Mouse (Mus musculus) v-Abl transformed pro-B cells (cell line): Measurements from ENCODE around the gene Xndc1.
"Not testable (repeated sequence)": the region's sequence is repeated elsewhere in the genome, so short reads cannot be mapped to it uniquely, and the experiment has no call there.

Experiments used
- in situ Hi-C, 2 experiments: fragments of 400-800 bp; cut with MboI; formaldehyde crosslinking; loops; one replicate each; pipeline ENCODE4 v1.15.1; 2025; ENCODE audit not compliant: unreplicated experiment in 2 of 2

The Xndc1 gene

DNA sequence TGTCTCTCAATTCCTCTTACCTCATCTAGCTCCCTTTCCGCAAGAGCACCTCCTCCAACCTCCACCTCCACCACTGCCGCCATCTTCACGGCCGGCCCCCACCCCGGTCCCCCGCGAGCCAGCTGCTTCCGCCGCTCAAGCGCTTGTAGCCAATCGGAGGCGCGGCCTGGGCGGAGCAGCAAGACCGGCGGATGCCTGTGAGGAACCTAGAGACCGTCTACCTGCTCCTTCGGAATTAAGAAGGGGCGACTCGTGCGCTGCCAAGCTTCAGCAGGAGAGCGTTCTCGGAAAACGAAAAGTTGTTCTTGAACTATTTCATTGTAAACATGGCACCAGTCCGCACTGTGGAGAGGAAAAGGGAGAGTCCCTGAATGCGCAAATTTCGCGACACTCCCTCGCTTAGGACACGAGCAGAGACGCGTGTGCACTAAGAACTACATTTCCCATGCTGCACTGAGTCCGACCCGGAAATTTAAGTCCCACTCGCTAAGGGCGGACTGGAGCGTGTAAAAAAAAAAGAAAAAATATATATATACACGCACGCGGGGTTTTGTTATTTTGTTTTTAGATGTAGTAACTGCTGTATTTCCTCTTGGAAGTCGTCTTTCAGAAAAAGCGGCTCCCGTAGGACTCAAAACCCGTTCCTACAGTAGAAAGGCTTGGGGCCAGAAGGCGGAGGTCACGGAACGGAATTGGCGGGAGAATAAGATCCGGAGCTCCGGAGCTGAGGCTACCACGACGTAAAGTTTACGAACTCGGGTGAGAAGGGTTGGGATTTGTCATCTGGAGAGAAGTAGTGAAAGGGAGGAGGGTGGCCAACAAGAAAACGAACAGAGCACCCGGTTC is at the start of gene Xndc1, which contains the start of the genes Rnf121 and Xntrpc:
Gene Xndc1, plus strand, starts transcription at position 466 of the 846 bp plus-strand sequence.
Gene Rnf121, minus strand, starts transcription at position 424 of the 846 bp plus-strand sequence.
Gene Xntrpc, plus strand, starts transcription at position 668 of the 846 bp plus-strand sequence.
- in situ Hi-C loops, result loop anchor here in 1 of 2 experiments (5.0 kb wide), 1 partner anchor 68 kb away; no protein-coding TSS in a partner anchor

DNA sequence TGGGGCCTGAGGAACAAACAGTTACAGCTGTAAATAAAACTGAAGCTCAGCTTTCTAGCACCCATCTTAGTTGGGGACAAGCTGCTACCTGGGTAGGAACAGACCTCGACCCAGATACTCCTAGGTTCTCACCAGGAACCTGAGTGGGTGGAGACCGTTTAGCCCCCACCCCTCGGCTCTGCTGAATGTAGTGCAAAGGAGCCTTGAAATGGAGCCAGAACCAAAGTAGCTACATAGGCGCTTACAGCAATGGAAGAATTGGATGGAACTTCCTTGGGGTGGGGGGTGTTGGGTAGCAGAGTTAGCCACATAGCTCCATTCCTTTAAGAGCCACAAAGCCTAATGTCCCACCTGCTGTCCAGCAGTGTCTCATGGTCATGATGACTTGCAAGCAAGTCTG is 48.4 kb upstream of the Xndc1 start:
- in situ Hi-C loops, result no loop called here

DNA sequence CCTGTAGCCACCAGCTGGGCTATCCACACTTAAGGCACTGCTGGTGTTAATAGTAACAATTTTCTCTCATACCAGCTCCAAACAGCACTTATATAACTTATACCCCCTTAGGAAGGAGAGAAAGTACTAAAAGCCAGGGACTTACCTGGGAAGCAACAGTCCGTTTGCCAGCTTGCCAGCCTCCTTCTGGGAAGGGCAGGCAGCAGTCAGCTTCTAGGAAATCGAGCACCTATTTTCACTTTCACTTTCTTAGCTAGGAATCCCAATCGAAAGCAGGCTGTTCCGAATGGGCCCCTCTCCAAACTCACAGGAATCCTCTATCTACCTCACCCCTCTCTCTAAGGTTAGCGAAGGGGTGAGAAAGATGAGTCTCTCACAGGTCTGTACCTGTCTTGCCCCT is 47.9 kb upstream of the Xndc1 start:
- in situ Hi-C loops, result no loop called here

DNA sequence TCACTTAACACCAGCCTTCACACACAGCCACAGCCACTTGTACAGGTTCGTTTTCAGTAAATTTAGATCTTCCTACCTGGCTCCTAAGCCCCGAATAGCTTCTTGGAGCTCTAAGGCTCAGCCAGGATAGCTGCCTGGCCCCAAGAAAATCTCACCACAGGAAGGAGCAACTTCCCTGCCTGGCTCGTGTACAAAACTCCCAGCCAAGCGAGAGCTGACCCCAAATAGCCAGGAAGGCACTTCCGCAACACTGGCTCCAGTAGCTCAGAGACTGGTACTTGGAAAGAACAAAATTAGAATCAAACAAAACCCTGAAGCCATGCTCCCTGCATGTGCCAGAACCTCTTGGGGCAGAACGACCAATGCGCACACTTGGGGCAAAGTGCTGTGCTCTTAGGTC is 47.3 kb upstream of the Xndc1 start:
- in situ Hi-C loops, result no loop called here

DNA sequence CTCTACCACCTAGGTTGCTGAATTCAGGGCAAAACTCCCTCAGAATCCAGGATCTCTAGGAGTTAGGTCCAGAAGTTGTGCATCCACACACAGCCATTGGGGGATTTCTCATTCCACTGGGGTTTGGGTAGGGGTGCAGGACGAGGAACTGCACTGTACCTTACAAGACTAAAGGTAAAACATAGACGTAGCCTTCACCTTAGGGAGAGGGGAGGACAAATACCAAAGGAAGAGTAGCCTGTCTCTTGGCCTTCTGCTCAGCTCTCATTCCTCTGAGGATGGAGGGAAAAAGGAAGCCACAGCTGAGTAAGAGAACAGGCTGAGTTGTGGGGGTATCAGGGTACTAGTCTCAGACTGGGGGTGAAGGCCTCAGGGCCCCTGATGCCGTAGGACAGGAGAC is 46.7 kb upstream of the Xndc1 start, which contains the start of gene Il18bp:
Gene Il18bp, minus strand, starts transcription at position 101 of the 400 bp plus-strand sequence.
- in situ Hi-C loops, result no loop called here

DNA sequence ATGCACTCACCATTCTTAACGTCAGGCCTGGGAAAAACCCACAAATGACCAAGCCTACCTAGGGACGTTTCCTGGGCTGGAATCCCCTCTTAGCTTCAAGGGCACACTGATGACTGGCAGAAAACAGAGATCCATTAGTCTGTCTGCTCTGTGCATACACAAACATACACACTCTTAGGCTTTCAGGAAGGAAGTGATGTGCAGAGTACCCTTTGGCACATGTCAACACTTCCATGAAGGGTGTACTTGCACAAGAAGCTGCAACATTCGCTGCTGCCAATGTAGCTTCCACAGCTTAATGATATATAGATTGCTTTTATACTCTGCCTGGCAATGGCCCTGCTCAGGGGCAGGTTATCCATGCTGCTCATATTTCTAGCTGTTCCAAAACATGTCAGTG is 45.9 kb upstream of the Xndc1 start:
- in situ Hi-C loops, result no loop called here

DNA sequence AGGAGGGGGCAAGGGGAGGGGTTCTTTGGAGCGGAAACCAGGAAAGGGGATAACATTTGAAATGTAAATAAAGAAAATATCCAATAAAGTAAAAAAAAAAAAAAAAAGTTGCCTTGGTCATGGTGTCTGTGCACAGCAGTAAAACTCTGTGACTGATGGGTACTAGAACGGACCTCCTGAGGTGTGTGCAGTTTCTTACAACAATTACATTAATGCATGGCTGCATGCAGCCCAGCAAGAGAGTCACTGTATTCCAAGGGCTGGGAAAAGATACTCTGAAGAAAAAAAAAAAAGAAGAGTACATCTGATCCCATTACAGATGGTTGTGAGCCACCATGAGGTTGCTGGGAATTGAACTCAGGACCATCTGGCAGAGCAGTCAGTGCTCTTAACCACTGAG is 44.4 kb upstream of the Xndc1 start:
- in situ Hi-C loops, result not testable (repeated sequence)

DNA sequence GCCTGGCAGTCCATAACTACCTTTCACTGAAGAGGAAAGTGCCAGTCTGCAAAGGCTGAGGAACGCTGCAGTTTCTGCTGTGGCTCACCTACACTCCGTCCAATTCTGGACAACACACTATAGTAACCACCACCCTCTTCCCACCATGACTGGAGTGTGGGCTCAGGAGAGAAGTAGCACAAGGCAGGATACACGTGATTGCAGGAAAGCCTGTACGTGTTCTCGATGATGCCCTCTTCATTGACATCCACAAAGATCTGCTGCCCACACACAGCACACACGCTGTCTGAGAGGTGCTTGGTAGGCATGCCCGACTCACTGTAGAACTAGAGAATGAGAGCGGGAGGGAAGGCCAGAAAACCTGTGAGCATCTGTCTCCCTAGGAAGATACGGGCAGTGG is 41.5 kb upstream of the Xndc1 start:
- in situ Hi-C loops, result no loop called here

DNA sequence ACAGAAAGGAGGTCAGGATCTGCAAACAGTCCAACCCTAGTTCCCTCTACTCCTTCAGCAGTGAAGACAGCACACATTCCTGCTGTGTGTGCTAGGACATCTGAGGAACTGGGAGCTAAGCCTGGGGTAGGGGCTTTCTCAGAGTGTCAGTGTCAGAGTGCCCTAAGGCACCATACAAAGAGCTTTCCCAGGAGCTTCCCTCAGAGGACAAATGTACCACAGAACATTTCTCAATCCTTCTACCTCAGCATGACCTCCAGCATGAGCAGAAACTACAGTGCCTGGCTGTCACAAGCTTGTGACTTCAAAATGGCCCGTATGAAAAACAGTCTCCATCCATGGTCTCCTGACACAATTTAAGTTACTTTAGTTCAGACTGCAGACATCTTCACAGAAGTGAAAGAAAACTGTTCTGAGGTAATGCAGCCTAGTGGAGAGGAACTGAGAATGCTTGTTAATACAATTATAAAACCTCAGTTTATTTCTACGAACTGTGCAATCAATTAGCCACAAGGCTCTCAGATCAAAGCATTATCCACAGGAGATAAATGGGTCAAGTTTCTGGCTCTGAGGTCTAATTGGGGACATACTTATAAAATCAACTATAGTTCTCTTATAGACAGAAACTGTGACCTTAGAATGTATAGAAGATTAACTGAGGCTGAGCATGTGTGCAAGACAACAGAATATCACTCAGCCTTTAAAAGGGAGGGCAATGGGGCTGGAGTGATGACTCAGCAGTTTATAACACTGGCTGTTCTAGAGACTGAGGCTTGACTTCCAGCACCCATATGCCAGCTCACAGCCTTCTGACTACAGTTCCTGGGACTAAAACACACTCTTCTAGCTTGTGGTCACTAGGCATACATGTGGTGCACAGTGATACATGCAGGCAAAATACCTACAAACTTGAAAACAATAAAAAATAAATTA is 39.9 kb upstream of the Xndc1 start:
- in situ Hi-C loops, result no loop called here

DNA sequence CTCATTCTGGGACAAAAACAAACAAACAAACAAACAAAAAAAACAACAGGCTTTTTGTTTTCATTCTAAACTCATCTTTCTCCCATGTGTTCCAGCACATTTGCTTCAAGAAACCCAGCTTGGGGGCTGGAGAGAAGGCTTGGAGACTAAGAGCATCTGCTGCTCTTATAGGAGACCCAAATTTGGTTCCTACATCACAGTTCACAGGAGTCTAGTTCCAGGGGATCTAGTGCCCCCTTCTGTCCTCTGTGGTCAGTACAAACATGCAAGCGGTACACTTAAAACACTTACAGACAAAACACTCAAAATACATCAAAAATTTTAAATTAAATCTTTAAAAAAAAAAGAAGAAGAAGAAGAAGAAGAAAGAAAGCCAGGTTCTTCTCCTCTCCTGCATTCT is 30.4 kb upstream of the Xndc1 start:
- in situ Hi-C loops, result loop anchor here in 1 of 2 experiments (5.0 kb wide), 1 partner anchor 118 kb away; no protein-coding TSS in a partner anchor

DNA sequence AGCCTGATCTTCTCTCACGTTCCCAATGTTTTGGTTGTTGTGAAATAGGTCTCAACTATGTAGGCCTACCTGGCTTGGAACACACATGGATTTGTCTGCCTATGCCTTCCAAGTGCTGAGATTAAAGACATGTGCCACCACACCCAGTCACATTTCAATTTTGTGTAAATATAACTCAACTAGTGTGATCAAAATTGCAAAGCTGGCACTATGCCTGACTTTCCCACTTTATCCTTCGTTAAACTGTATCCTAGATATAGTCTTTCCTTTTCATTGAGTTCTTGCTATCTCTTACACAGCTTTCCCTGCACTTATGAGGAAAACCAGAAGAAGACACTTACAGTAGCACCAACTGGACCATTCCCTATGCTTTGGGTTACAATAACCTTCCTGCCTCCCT is 29.8 kb upstream of the Xndc1 start:
- in situ Hi-C loops, result no loop called here

DNA sequence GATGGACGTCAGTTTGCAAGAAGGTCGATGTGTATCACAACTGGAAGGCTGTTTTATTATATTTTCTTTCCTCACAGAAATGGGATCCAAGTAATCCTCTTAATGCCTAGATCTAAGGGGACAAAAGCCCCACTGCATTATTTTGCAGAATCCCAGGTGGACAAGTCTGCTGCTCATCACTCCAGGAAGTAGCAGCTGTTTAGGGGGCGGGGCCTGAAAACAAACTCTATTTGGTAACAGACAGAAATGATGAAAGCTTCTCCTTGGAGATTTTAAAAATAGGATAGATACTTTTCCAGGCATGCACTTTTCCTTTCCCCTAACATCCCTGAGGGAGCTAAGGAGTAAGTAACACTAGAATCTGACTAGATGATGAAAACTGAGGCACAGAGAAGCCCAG is 28.0 kb upstream of the Xndc1 start:
- in situ Hi-C loops, result no loop called here

DNA sequence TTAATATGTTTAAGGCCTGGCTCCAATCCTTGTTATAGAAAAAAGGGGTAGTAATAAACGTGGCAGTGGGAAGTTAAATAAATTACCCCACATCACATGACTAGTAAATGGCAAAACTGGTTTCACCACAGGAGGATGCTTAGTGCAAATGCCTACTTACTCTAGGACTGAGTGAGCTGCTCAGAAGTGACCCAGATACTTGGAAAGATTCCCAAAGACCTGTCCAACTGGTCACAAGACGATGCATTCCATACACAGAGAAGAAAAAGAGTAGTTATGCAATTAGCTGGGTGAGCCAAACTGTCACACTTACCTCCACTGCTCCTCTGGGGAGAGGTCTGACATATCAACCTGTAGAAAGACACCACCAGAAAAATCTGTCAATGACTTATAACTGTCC is 23.0 kb upstream of the Xndc1 start:
- in situ Hi-C loops, result no loop called here

DNA sequence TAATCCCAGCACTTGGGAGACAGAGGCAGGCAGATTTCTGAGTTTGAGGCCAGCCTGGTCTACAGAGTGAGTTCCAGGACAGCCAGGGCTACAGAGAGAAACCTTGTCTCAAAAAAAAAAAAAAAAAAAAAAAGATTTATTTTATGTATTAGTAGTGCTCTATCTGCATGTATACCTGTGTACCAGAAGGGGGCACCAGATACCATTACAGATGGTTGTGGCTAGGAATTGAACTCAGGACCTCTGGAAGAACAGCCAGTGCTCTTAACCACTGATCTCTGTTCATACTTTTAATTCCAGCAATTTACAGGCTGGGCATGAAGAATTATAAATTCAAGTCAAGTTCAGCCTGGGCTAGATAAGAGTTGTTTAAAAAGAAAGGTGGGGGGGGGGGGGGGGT is 16.8 kb upstream of the Xndc1 start:
- in situ Hi-C loops, result not testable (repeated sequence)

DNA sequence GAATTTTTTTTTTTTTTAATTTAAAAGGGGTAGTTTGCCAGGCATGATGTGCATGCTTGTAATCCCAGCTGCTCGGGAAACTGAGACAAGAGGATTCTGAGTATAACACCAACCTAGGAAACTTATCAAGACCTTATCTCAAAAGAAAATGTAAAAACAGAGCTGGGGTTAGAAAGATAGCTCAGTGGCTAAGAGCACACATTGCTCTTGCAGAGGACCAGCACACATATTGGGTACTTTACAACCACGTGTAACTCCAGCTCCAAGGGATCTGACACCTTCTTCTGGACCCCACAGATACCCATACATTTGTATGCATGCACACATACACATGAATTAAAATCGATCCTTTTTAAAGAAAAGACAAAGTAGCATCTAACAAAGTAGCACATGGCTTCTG is 4.0 kb upstream of the Xndc1 start:
- in situ Hi-C loops, result no loop called here

DNA sequence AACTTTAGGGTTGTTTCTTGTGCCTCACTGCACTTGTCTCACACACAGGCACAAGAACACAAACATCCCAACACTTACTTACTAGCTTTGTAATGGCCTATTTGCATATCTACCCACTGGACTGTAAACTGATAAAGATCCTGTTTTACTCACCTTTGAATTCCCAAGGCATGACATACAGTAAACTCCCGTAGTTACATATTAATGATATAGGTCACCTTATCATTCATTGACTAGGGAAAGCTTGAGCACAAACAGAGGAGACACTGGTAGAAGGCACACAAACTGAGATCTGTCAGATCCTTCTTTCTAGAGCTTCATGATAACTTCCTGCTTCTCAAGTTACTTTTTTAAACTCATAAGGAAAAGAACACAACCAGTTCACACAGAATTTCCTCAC is 3.1 kb upstream of the Xndc1 start:
- in situ Hi-C loops, result no loop called here

DNA sequence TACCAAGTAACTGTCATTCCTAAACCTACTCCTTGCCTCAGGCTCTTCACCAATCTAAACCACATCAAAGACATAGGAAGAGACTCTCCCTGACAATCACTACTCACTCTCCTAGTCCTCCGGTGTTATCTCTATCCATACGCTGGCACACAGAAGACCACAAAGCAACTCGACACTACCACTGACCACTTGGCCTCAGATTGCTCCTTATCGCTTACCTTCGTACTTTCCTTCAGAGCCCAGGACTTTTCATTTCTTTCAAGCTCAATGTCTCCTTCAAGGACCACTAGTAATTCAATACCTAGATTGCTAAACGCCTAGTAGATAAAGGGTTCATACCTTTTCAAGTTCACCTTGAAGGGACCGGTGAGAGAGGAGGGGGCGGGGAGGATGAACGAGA is 1.4 kb upstream of the Xndc1 start:
- in situ Hi-C loops, result no loop called here

DNA sequence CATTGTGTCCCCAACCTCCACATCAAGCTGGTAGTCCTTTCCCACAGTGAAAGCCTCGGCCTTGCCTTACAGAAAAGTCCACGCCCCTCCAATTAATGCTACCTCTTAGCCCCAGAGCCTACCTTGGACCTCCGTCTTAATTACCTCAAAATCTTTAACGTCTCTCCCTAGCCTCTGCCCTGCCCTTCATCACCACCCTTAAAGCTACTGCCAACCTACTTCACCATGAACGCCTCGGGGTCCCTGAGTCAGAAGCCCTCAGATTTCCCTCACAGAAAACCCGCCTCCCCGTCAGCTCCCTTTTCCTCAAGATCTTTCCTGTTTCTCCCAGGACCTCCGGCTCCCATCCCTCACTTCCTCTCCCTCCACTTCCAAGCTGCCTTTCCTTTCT is 661 bp upstream of the Xndc1 start:
- in situ Hi-C loops, result loop anchor here in 1 of 2 experiments (5.0 kb wide), 1 partner anchor 67 kb away; no protein-coding TSS in a partner anchor

DNA sequence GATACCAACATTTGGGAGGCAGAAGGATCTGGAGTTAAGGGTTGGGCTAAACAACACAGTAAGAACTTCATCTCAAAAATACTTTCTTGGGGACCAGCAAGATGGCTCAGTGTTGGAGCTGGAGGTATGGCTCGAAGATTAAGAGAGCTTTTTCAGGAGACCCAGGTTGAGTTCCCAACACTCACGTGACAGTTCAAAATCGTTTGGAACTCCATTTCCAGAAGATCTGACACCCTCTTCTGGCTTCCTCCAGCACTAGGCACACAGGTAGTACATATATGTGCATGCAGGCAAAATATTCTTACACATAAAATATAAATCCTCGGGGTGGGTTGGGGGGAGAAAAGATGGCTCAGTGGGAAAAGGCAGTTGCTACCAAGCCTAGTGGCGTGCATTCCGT is 1.1 kb downstream of the Xndc1 start:
- in situ Hi-C loops, result loop anchor here in 1 of 2 experiments (5.0 kb wide), 1 partner anchor 69 kb away; no protein-coding TSS in a partner anchor

DNA sequence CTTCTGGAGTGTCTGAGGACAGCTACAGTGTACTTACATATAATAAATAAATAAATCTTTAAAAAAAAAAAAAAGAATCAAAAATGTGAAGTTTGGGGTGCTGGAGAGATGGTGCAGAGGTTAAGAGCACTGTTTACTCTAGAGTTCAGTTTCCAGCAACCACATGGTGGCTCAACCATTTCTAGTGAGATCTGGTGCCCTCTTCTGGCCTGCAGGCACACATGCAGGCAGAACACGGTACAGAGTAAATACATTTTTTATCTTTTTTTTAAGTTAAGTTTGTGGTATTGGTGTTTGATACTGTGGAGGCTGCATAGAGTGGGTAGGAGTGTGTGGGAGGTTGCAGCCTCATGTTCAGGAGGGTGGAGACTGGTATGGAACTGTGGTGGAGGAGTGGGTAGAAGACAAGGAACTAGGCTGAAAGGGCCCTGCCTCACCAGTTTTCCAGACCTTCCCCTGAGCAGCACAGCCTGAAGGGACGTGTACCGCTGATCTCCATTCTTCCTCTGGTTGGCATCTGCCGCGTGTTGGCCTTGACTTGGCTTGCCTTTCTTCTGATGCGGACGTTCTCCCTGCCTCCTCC is 11.5 kb downstream of the Xndc1 start:
- in situ Hi-C loops, result loop anchor here (5.0 to 25.0 kb wide), 7 partner anchors 80 to 1115 kb away; partner anchors contain the start of genes Clpb (in 2 of the 2), Gm45837 (in 1 of the 2), P2ry2 (in 1 of the 2) and P2ry6 (in 1 of the 2)
